Mouse (Mus musculus) spleen, postnatal 10 days (tissue): ENCODE data around the gene Gm20816.
"Not testable (repeated sequence)": the region's sequence is repeated elsewhere in the genome, so short reads cannot be mapped to it uniquely, and the experiment has no call there.

Experiments used
- DNase-seq, 2 experiments: peaks; one replicate each; pipeline ENCODE4 v3.0.0; 2021 to 2022; ENCODE audit warnings: low spot score in 2 of 2

Gene Gm20816

DNA sequence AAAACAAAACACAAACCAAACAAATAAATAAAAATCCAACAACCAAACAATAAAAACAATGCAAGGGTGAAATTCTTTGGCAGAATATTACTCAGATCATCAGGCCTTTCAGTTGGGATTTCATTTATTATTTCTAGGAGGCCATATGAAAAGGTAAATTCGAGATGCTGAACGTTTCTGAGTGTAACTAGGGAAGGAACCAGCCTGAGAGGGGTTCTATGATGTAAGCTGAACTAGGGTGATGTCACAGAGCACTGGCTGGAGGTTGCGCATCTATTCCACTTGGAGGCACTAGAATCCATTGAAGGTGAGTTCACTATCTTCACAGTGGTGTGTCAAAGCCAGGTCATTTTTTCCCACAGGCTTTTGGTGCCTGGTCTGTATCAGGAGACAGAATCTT, at the start of gene Gm20816:
Gene Gm20816, plus strand, starts transcription at position 301 of the 400 bp plus-strand sequence.
- DNase-seq = not testable (repeated sequence)
